Mouse (Mus musculus) testis, adult 2 months (tissue): ENCODE measurements around the gene Pfkfb3.

Experiments
- CTCF ChIP-seq: fragments of 200-500 bp; IDR thresholded peaks from 2 replicates; pipeline ENCODE4 v1.5.1; 2012; ENCODE audit warnings: low read depth, mild to moderate bottlenecking, inconsistent platforms, low read length, moderate library complexity; ENCODE audit not compliant: control insufficient read depth, insufficient read depth, insufficient replicate concordance
- POLR2A ChIP-seq: fragments of 200-500 bp; IDR thresholded peaks from 2 replicates; pipeline ENCODE4 v1.6.1; 2012; ENCODE audit warnings: low read depth, mild to moderate bottlenecking, inconsistent platforms, low read length, moderate library complexity; ENCODE audit not compliant: control insufficient read depth

DNA sequence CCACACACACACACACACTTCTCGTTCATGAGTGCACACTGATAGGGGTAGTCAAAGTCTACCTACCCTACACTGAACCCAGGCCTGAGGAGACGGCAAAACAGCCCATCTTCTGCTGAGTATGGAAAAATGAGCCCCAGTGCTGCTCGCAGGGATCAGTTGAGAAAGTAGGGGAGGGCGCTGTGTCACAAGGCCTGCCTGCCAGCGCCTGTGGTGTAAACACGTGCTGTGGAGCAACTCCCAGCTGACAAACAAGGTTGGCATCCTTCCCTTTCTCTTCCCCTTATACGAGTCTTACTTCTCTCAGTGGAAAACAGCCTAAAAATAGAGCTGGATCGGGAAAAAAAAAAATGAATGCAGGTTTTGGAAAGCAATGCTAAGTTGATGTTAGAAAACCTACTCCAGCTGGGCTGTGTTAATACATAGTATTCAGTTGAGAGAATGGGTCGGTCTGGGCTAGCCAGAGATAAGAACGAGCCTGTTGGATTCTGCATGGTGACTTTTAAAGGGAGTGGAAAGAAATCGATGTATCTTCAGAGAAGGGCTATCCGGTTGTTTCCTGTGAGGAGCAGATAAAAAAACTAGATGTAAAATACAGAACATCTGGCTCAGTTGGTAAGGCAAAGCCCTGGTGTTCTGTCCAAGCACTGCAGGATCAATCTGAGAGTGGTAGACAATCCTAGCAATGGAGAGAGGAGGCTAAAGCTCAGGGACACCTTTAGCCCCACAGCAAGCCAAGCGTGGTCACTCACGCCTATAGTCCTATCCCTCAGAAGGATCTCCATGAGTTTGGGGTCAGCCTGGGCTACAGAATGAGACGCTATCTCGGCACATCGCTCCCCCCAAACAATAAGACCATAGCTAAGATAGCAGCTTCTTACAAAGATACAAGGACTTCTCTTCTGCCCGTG, 40.6 kb downstream of the Pfkfb3 start:
- TF ChIP-seq POLR2A (no peak), CTCF (no peak)
